In genomic region chr10:31827041-31827440, GRCm38 (mm10) we compare ENCODE assay signal across 28 mouse cellular contexts.
"Had no signal": no experiment of that assay in that cellular context is flagged by ENCODE, and none has a peak within 500 bp of the region (broad histone marks: within the 10 kb centered on the region; RNA-seq: fewer than 3 reads in every experiment).

No protein-coding gene starts in this region.

- H3K36me3 ChIP-seq: limb, embryonic 10.5 days; limb, embryonic 12.5 days; limb, embryonic 13.5 days; limb, embryonic 15.5 days; liver, embryonic 12.5 days; liver, embryonic 13.5 days; liver, embryonic 15.5 days; lung, embryonic 15.5 days; midbrain, embryonic 10.5 days; midbrain, embryonic 12.5 days; midbrain, embryonic 13.5 days; midbrain, embryonic 15.5 days; neural tube, embryonic 12.5 days; neural tube, embryonic 13.5 days had no signal

- H3K9ac ChIP-seq: limb, embryonic 12.5 days; limb, embryonic 13.5 days; limb, embryonic 15.5 days; liver, embryonic 12.5 days; liver, embryonic 13.5 days; liver, embryonic 14.5 days; liver, embryonic 15.5 days; liver, postnatal 0 days; lung, embryonic 14.5 days; lung, embryonic 15.5 days; midbrain, embryonic 12.5 days; midbrain, embryonic 13.5 days; midbrain, embryonic 15.5 days; neural tube, embryonic 12.5 days; neural tube, embryonic 13.5 days had no signal

- H3K27ac ChIP-seq: limb, embryonic 10.5 days; limb, embryonic 12.5 days; limb, embryonic 13.5 days; limb, embryonic 15.5 days; liver, embryonic 12.5 days; liver, embryonic 13.5 days; liver, embryonic 14.5 days; liver, embryonic 15.5 days; lung, embryonic 15.5 days; macrophage; midbrain, embryonic 10.5 days; midbrain, embryonic 12.5 days; midbrain, embryonic 13.5 days; midbrain, embryonic 15.5 days; neural tube, embryonic 12.5 days; neural tube, embryonic 13.5 days had no signal

- DNase-seq: left cerebral cortex, postnatal 4 days; liver, embryonic 13.5 days; liver, postnatal 0 days; lung, adult 18-20 months; lung, adult 2 months; lung, embryonic 14.5 days; lung, postnatal 10 days; lung, postnatal 14 days; lung, postnatal 36 days; lung, postnatal 4 days; midbrain, embryonic 14.5 days had no signal

- H3K27me3 ChIP-seq: limb, embryonic 12.5 days; limb, embryonic 13.5 days; limb, embryonic 15.5 days; liver, embryonic 12.5 days; liver, embryonic 13.5 days; liver, embryonic 15.5 days; lung, embryonic 15.5 days; megakaryocyte, embryonic 14.5 days; midbrain, embryonic 12.5 days; midbrain, embryonic 13.5 days; midbrain, embryonic 15.5 days; neural tube, embryonic 12.5 days; neural tube, embryonic 13.5 days had no signal

- H3K4me1 ChIP-seq: limb, embryonic 10.5 days; limb, embryonic 12.5 days; limb, embryonic 13.5 days; limb, embryonic 15.5 days; liver, embryonic 12.5 days; liver, embryonic 13.5 days; liver, embryonic 15.5 days; lung, embryonic 15.5 days; megakaryocyte, embryonic 14.5 days; midbrain, embryonic 10.5 days; midbrain, embryonic 12.5 days; midbrain, embryonic 13.5 days; midbrain, embryonic 15.5 days; neural tube, embryonic 12.5 days; neural tube, embryonic 13.5 days had no signal

- H3K4me3 ChIP-seq: limb, embryonic 10.5 days; limb, embryonic 12.5 days; limb, embryonic 13.5 days; limb, embryonic 15.5 days; liver, embryonic 12.5 days; liver, embryonic 13.5 days; liver, embryonic 15.5 days; lung, embryonic 15.5 days; megakaryocyte, embryonic 14.5 days; midbrain, embryonic 10.5 days; midbrain, embryonic 12.5 days; midbrain, embryonic 13.5 days; midbrain, embryonic 15.5 days; myocyte; neural tube, embryonic 12.5 days; neural tube, embryonic 13.5 days had no signal
